Mouse (Mus musculus) neural tube, embryonic 11.5 days (tissue): ENCODE measurements at regions not wholly inside any gene's neighbourhood (a gene's known extent, or its start where the extent isn't known, plus 50 kb on each side); places are given as distances from the start of the nearest gene placed in this dataset.

Source experiments
- ATAC-seq: fragments of 200-750 bp; cut with Nextera tagmentation; 2 replicates; pipeline ENCODE4 v1.8.0; 2017; ENCODE audit warnings: moderate number of reproducible peaks, mild to moderate bottlenecking, moderate TSS enrichment, moderate library complexity; ENCODE audit not compliant: insufficient read depth, low FRiP score, low TSS enrichment
- DNase-seq: peaks from one replicate; pipeline ENCODE4 v3.0.0-alpha.2; 2015; ENCODE audit warnings: low spot score
- H3K27ac ChIP-seq: fragments of 300-500 bp; sonication (generic); 2 replicates; pipeline ENCODE4 v1.5.1; 2014; ENCODE audit warnings: low read depth, mild to moderate bottlenecking, low read length
- H3K27me3 ChIP-seq: fragments of 300-500 bp; sonication (generic); 2 replicates; pipeline ENCODE4 v1.6.1; 2014; ENCODE audit warnings: mild to moderate bottlenecking, low read length, mixed read lengths; ENCODE audit not compliant: control insufficient read depth, insufficient read depth
- H3K36me3 ChIP-seq: fragments of 300-500 bp; sonication (generic); 2 replicates; pipeline ENCODE4 v1.6.1; 2014; ENCODE audit warnings: mild to moderate bottlenecking, low read length, moderate library complexity, mixed read lengths; ENCODE audit not compliant: control insufficient read depth, insufficient read depth
- H3K4me1 ChIP-seq: fragments of 300-500 bp; sonication (generic); 2 replicates; pipeline ENCODE4 v1.6.1; 2014; ENCODE audit warnings: low read length, mixed read lengths; ENCODE audit not compliant: control insufficient read depth, insufficient read depth
- H3K4me2 ChIP-seq: fragments of 300-500 bp; sonication (generic); 2 replicates; pipeline ENCODE4 v1.6.1; 2014; ENCODE audit warnings: low read depth, mild to moderate bottlenecking, moderate library complexity
- H3K4me3 ChIP-seq: fragments of 300-500 bp; sonication (generic); 2 replicates; pipeline ENCODE4 v1.5.1; 2014; ENCODE audit warnings: low read depth, low read length
- H3K9ac ChIP-seq: fragments of 300-500 bp; sonication (generic); 2 replicates; pipeline ENCODE4 v1.6.1; 2014; ENCODE audit warnings: mild to moderate bottlenecking, low read length
- H3K9me3 ChIP-seq: fragments of 300-500 bp; sonication (generic); 2 replicates; pipeline ENCODE4 v1.6.1; 2016; ENCODE audit warnings: low read length; ENCODE audit not compliant: control insufficient read depth
- WGBS: fragments of 180-500 bp; shearing (Covaris S2); extraction: QIAGEN DNeasy Blood & Tissue Kit; methylation state at CpG from one replicate; pipeline ENCODE4 v1.1.7; 2014; 5-methylcytosine and 5-hydroxymethylcytosine counted together

DNA sequence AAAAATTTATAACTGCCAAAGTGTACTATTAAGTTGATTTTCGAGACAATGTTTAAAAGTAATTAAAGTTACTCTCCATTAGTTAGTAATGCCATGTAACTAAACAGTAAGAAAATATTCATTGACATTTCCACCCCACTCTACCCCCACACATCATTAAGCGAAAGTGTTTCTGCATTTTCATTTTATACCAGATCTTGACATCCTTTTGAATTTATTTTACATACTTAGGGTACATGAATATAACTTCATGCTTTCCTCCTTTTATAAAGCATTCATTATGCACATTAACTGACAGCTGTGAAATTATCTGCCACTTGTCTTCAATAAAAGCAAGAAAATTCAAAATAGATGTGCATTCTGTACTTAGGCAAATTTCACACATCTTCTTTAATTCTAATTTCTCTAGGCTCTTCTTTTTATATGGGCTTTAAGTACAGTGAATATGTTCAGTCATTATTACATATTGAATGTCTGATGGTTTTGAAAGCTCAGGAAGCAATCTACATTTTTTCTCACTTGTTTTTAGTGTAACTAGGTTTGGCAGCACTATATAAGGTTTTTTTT, 526.5 kb downstream of the Epha5 start:
- Histone ChIP-seq H3K36me3 (no peaks in the 10 kb centered on the region), H3K4me1 (no peaks in the 10 kb centered on the region), H3K4me3 (no peak overlapping the region), H3K4me2 (no peak overlapping the region), H3K27ac (no peak overlapping the region), H3K9ac (no peak overlapping the region), H3K9me3 (no peaks in the 10 kb centered on the region), H3K27me3 (no peaks in the 10 kb centered on the region)
- no peak for DNase-seq
- ATAC-seq = no peak
- WGBS = 84% methylated on average over 2 of the region's 2 CpGs

DNA sequence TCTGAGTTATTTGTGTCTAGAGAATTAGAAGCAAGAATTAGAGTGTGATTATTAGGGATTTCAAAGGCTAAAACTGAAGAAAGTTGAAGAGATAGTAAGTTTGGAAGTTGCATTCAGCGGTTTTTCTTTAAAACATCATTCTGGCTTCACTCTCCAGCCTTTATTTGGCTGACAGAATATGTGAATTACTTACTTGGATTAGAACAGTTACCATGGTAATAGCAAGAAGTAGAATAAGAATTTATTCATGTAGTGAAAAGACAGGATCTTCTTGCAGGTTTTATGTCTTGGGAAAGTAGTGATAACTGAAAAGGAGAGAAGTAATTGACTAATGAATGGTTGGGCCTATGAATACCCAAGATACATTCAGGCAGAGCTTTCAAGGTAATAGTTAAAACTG, 517.1 kb upstream of the Tecrl start:
- no peak overlapping the region for H3K4me3 ChIP-seq
- no peaks in the 10 kb centered on the region for H3K36me3 ChIP-seq
- DNase-seq (no peak), ATAC-seq (0 out of 2 replicates have a peak, but pooled peaks have one; percentile 41)
- H3K9ac ChIP-seq = no peak overlapping the region
- WGBS = 57% methylated on average over 1 of the region's 1 CpGs
- H3K4me2 ChIP-seq = no peak overlapping the region
- H3K27me3 ChIP-seq = no peaks in the 10 kb centered on the region
- H3K4me1 ChIP-seq = no peaks in the 10 kb centered on the region
- H3K9me3 ChIP-seq = no peaks in the 10 kb centered on the region
- H3K27ac ChIP-seq = no peak overlapping the region

- Histone ChIP-seq H3K9me3 (no peaks in the 10 kb centered on the region), H3K9ac (no peak overlapping the region), H3K36me3 (no peaks in the 10 kb centered on the region), H3K4me1 (no peaks in the 10 kb centered on the region), H3K4me2 (no peak overlapping the region), H3K27me3 (no peaks in the 10 kb centered on the region), H3K4me3 (no peak overlapping the region), H3K27ac (no peak overlapping the region)
- ATAC-seq (no peak), DNase-seq (no peak)
- WGBS = 72% methylated on average over 4 of the region's 4 CpGs
Measured at GRCm38 (mm10) chr5:83868359-83868758, 513.4 kb upstream of the Tecrl start.

DNA sequence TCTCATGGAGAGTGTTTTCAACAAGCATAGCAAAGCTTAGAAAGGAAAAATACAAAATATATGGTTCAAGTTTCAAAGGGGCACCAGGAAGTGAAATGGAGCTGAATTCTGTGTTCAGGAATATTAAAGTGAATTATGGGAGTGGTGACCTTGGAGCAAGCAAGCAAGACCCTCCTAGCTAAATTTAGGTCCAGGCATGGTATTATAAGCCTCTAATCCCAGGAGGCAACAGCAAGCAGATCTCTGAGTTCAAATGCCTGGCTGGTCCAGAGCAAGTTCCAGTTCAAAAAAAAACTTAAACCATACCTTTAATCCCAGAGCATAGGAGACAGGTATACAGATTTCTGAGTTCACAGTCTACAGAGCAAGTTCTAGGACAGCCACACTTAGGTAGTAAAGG, 506.7 kb upstream of the Tecrl start:
- DNase-seq (no peak), ATAC-seq (no peak)
- H3K27me3 ChIP-seq = no peaks in the 10 kb centered on the region
- no peak overlapping the region for H3K4me2 ChIP-seq
- H3K9me3 ChIP-seq = no peaks in the 10 kb centered on the region
- no peak overlapping the region for H3K9ac ChIP-seq
- no peaks in the 10 kb centered on the region for H3K36me3 ChIP-seq
- H3K27ac ChIP-seq = no peak overlapping the region
- no peaks in the 10 kb centered on the region for H3K4me1 ChIP-seq
- H3K4me3 ChIP-seq = no peak overlapping the region

- Histone ChIP-seq H3K4me3 (no peak overlapping the region), H3K9me3 (no peaks in the 10 kb centered on the region), H3K27me3 (no peaks in the 10 kb centered on the region), H3K36me3 (no peaks in the 10 kb centered on the region), H3K27ac (no peak overlapping the region), H3K9ac (no peak overlapping the region), H3K4me1 (no peaks in the 10 kb centered on the region), H3K4me2 (no peak overlapping the region)
- DNase-seq (no peak), ATAC-seq (no peak)
- WGBS = 75% methylated on average over 4 of the region's 4 CpGs
Measured at GRCm38 (mm10) chr5:83852022-83852421, 497.0 kb upstream of the Tecrl start.

- Histone ChIP-seq H3K36me3 (no peaks in the 10 kb centered on the region), H3K9me3 (no peaks in the 10 kb centered on the region), H3K4me3 (no peak overlapping the region), H3K4me1 (no peaks in the 10 kb centered on the region), H3K9ac (no peak overlapping the region), H3K27ac (no peak overlapping the region), H3K4me2 (no peak overlapping the region), H3K27me3 (no peaks in the 10 kb centered on the region)
- 86% methylated on average over 2 of the region's 2 CpGs for WGBS
- DNase-seq = no peak
- no peak for ATAC-seq
Measured at GRCm38 (mm10) chr5:83826561-83826960, 471.6 kb upstream of the Tecrl start.

- DNase-seq = no peak
- Histone ChIP-seq H3K9ac (no peak overlapping the region), H3K27me3 (no peaks in the 10 kb centered on the region), H3K27ac (no peak overlapping the region), H3K9me3 (no peaks in the 10 kb centered on the region), H3K4me3 (no peak overlapping the region), H3K4me1 (no peaks in the 10 kb centered on the region), H3K36me3 (no peaks in the 10 kb centered on the region), H3K4me2 (no peak overlapping the region)
- ATAC-seq = no peak
- 72% methylated on average over 2 of the region's 2 CpGs for WGBS
Measured at GRCm38 (mm10) chr5:83824838-83825466, 470.0 kb upstream of the Tecrl start.

- Histone ChIP-seq H3K27ac (no peak overlapping the region), H3K4me3 (no peak overlapping the region), H3K36me3 (no peaks in the 10 kb centered on the region), H3K4me2 (no peak overlapping the region), H3K9me3 (no peaks in the 10 kb centered on the region), H3K4me1 (no peaks in the 10 kb centered on the region), H3K27me3 (no peaks in the 10 kb centered on the region), H3K9ac (no peak overlapping the region)
- DNase-seq (no peak), ATAC-seq (no peak)
- 85% methylated on average over 2 of the region's 2 CpGs for whole genome bisulfite sequencing
Measured at GRCm38 (mm10) chr5:83811309-83811708, 456.3 kb upstream of the Tecrl start.

DNA sequence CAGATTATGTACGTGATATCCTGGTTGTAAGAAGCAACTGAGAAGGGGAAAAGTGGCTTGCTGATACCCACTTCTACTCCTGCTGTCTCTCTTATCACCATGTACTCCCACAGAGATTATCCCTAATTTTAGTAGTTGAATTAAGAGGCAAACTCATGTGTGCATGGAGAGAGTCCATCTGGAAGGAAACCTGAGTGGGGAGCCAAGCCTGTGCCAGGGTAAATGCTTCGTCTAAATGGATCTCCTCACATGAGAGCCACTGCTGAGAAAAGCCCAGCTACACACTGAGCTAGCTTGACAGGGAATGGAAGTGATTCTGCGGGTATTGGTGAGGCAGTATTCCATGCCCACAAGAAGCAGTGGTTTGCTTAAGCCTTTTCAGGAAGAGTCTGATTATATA, 445.0 kb upstream of the Tecrl start:
- Histone ChIP-seq H3K27ac (no peak overlapping the region), H3K27me3 (no peaks in the 10 kb centered on the region), H3K4me3 (no peak overlapping the region), H3K4me1 (no peaks in the 10 kb centered on the region), H3K9ac (no peak overlapping the region), H3K9me3 (no peaks in the 10 kb centered on the region), H3K4me2 (no peak overlapping the region), H3K36me3 (no peaks in the 10 kb centered on the region)
- ATAC-seq = no peak
- no peak for DNase-seq
- 74% methylated on average over 3 of the region's 3 CpGs for WGBS
